Mouse (Mus musculus) naive thymus-derived CD4-positive, alpha-beta T cell, adult 2 months (primary cell): ENCODE data around the gene Dok7.
A peak's percentile ranks its signal among the peaks of the same experiment; 100 is the strongest.

Source experiments
- DNase-seq: peaks from one replicate; pipeline ENCODE4 v3.0.0-alpha.2; 2011; ENCODE audit warnings: low read depth

Dok7 gene

GRCm38 (mm10) chr5:35056604-35057432 is at the start of gene Dok7:
Gene Dok7 (plus strand): TSS chr5:35056766.
- DNase-seq = no peak

GRCm38 (mm10) chr5:35009163-35009562 is 47.4 kb upstream of the Dok7 start:
- DNase-seq = no peak

GRCm38 (mm10) chr5:35010656-35011055 is 45.9 kb upstream of the Dok7 start:
- no peak for DNase-seq

GRCm38 (mm10) chr5:35011156-35011923 is 45.2 kb upstream of the Dok7 start:
- DNase-seq = no peak

GRCm38 (mm10) chr5:35014036-35014435 is 42.5 kb upstream of the Dok7 start:
- no peak for DNase-seq

- no peak for DNase-seq
Measured at GRCm38 (mm10) chr5:35019673-35020300, 36.8 kb upstream of the Dok7 start.

- DNase-seq = no peak
Measured at GRCm38 (mm10) chr5:35020410-35021241, 35.9 kb upstream of the Dok7 start.

- DNase-seq = peak; percentile 25
Measured at GRCm38 (mm10) chr5:35024975-35025374, 31.6 kb upstream of the Dok7 start.

- DNase-seq = no peak
Measured at GRCm38 (mm10) chr5:35029303-35029702, 27.3 kb upstream of the Dok7 start.

GRCm38 (mm10) chr5:35029755-35030154 is 26.8 kb upstream of the Dok7 start:
- no peak for DNase-seq

GRCm38 (mm10) chr5:35033068-35033467 is 23.5 kb upstream of the Dok7 start:
- DNase-seq = no peak

- no peak for DNase-seq
Measured at GRCm38 (mm10) chr5:35033619-35034018, 22.9 kb upstream of the Dok7 start.

- DNase-seq = no peak
Measured at GRCm38 (mm10) chr5:35035141-35035540, 21.4 kb upstream of the Dok7 start.

GRCm38 (mm10) chr5:35035795-35036194 is 20.8 kb upstream of the Dok7 start:
- no peak for DNase-seq

GRCm38 (mm10) chr5:35037438-35037837 is 19.1 kb upstream of the Dok7 start:
- DNase-seq = no peak

GRCm38 (mm10) chr5:35041268-35041829 is 15.2 kb upstream of the Dok7 start, which contains the start of gene Hgfac:
Gene Hgfac (plus strand): TSS chr5:35041509.
- no peak for DNase-seq

- DNase-seq = peak; percentile 45
Measured at GRCm38 (mm10) chr5:35042431-35043109, 14.0 kb upstream of the Dok7 start.

GRCm38 (mm10) chr5:35043110-35043451 is 13.5 kb upstream of the Dok7 start:
- peak; percentile 85 for DNase-seq

- no peak for DNase-seq
Measured at GRCm38 (mm10) chr5:35050541-35050940, 6.0 kb upstream of the Dok7 start.

- DNase-seq = no peak
Measured at GRCm38 (mm10) chr5:35054628-35055027, 1.9 kb upstream of the Dok7 start.

GRCm38 (mm10) chr5:35055076-35055475 is 1.5 kb upstream of the Dok7 start:
- DNase-seq = no peak
